Mouse (Mus musculus): ENCODE measurements around the gene Kcnj6.

Kcnj6 gene

GRCm38 (mm10) chr16:94720476-94721153 lies 276.9 kb downstream of the Kcnj6 start:
- intact Hi-C loops (cut with DNase I) = no loop called here

GRCm38 (mm10) chr16:94719488-94719887 lies 278.0 kb downstream of the Kcnj6 start:
- intact Hi-C loops (cut with DNase I) = loop anchor here (10.0 kb wide), 1 partner anchor 195 kb away; the partner anchor contains the start of gene Vps26c

- intact Hi-C loops (cut with DNase I) = loop anchor here (10.0 kb wide), 1 partner anchor 194 kb away; the partner anchor contains the start of gene Vps26c
Measured at GRCm38 (mm10) chr16:94718919-94719318, 278.6 kb downstream of the Kcnj6 start.

GRCm38 (mm10) chr16:94717051-94717450 lies 280.4 kb downstream of the Kcnj6 start:
- intact Hi-C loops (cut with DNase I) = loop anchor here (10.0 kb wide), 1 partner anchor 192 kb away; the partner anchor contains the start of gene Vps26c

- intact Hi-C loops (cut with DNase I) = loop anchor here (10.0 kb wide), 1 partner anchor 190 kb away; the partner anchor contains the start of gene Vps26c
Measured at GRCm38 (mm10) chr16:94714483-94714882, 283.0 kb downstream of the Kcnj6 start.

GRCm38 (mm10) chr16:94713480-94714094 lies 283.9 kb downstream of the Kcnj6 start:
- intact Hi-C loops (cut with DNase I) = loop anchor here (10.0 kb wide), 1 partner anchor 189 kb away; the partner anchor contains the start of gene Vps26c

GRCm38 (mm10) chr16:94701971-94702370 lies 295.5 kb downstream of the Kcnj6 start:
- intact Hi-C loops (cut with DNase I) = no loop called here

GRCm38 (mm10) chr16:94701141-94701540 lies 296.4 kb downstream of the Kcnj6 start:
- intact Hi-C loops (cut with DNase I) = no loop called here

Small RNA genes within 50 kb of the gene (microRNA-seq; reads per million reads assigned to microRNA genes)
- gene Gm22745 = 0 reads per million in 2 experiments

All from adrenal gland (tissue).